Mouse (Mus musculus) spleen, adult 2 months (tissue): Measurements from ENCODE around the gene Lrp5. TPM values are rescaled to one million over a fixed set of nuclear protein-coding genes. Genes with fewer than 3 reads are reported as not detected.

ENCODE experiments used
- DNase-seq, 2 experiments: peaks; one replicate each; pipeline versions ENCODE4 v3.0.0 to v3.0.0-alpha.2; 2012 to 2021; ENCODE audit warnings: low spot score in 2 of 2, low read depth in 1 of 2
- H3K27ac ChIP-seq: fragments of 200-500 bp; 2 replicates; pipeline ENCODE4 v1.5.1; 2012; ENCODE audit warnings: low read length, inconsistent platforms; ENCODE audit not compliant: insufficient read depth
- H3K27me3 ChIP-seq: fragments of 200-500 bp; 2 replicates; pipeline ENCODE4 v1.6.1; 2012; ENCODE audit warnings: mild to moderate bottlenecking, moderate library complexity, low read length, inconsistent platforms; ENCODE audit not compliant: control insufficient read depth, insufficient read depth
- H3K36me3 ChIP-seq: fragments of 200-500 bp; 2 replicates; pipeline ENCODE4 v1.6.1; 2012; ENCODE audit warnings: mild to moderate bottlenecking, low read length, inconsistent platforms; ENCODE audit not compliant: control insufficient read depth, insufficient read depth
- H3K4me1 ChIP-seq: fragments of 200-500 bp; 2 replicates; pipeline ENCODE4 v1.6.1; 2011; ENCODE audit warnings: inconsistent platforms; ENCODE audit not compliant: control insufficient read depth, insufficient read depth, insufficient read length
- H3K4me3 ChIP-seq: fragments of 200-500 bp; 2 replicates; pipeline ENCODE4 v1.5.1; 2011; ENCODE audit warnings: mild to moderate bottlenecking, inconsistent platforms; ENCODE audit not compliant: insufficient read depth, insufficient read length; ENCODE audit errors: extremely low read depth
- CTCF ChIP-seq: fragments of 200-500 bp; IDR thresholded peaks from 2 replicates; pipeline ENCODE4 v1.5.1; 2011; ENCODE audit warnings: mild to moderate bottlenecking, inconsistent platforms; ENCODE audit not compliant: insufficient read depth, insufficient read length, insufficient replicate concordance; ENCODE audit errors: extremely low read depth
- POLR2A ChIP-seq: fragments of 200-500 bp; IDR thresholded peaks from 2 replicates; pipeline ENCODE4 v1.6.1; 2011; ENCODE audit warnings: low read depth, low read length, inconsistent platforms
- WGBS: fragments of 180-500 bp; shearing (Covaris S2); methylation state at CpG from one replicate; pipeline ENCODE4 v1.1.7; 2018; 5-methylcytosine and 5-hydroxymethylcytosine counted together
- polyA plus RNA-seq: library from polyadenylated mRNA; depleted of rRNA; stranded (reverse); fragments of >200 nt; gene quantifications from 2 replicates; pipeline ENCODE4 v1.2.3, GENCODE M21; 2012

The Lrp5 gene
- polyA plus RNA-seq, 1 experiment = 22.6 TPM

DNA sequence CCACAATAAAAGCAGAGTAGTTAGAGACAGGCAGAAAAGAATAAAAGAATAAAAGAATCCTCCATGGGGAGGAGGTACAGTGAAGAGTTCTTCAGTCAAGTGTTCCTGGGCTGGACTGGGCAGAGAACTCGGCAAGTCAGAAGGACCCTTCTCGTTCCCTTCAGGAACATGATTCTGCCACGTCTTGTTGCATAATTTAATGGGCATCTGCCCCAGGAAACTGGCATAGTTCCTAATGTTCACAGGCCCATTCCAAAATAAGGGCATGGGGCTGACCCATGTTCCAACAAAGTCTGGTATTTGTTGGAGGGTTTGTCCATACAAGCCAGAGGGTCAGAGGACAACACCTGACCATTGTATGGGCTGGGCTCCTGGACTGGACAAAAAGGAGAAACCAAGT lies 8.6 kb upstream of the Lrp5 start:
- Histone ChIP-seq H3K27ac (no peak overlapping the region), H3K4me3 (no peak overlapping the region), H3K36me3 (no peaks in the 10 kb centered on the region), H3K4me1 (no peaks in the 10 kb centered on the region), H3K27me3 (no peaks in the 10 kb centered on the region)
- no peak for DNase-seq
- WGBS = 87% methylated on average over 3 of the region's 3 CpGs
- TF ChIP-seq CTCF (no peak), POLR2A (no peak)

DNA sequence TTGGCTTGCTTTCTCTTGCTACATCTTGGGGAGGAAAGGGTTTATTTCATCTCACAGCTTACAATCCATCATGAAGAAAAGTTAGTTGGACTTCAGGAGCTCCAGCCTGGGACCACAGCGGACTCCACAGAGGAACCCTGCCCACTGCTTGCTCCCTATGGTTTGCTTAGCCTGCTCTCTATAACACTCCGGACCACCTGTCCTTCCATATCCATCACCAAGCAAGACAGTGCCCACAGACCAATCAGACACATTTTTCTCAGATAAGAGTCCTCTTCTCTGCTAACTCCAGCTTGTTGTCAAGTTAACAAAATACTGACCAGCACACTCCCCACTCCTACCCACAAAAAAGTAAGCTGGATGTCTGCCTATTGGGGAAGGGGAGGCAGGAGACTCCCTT lies 8.1 kb upstream of the Lrp5 start:
- no peaks in the 10 kb centered on the region for H3K36me3 ChIP-seq
- 90% methylated on average over 2 of the region's 2 CpGs for WGBS
- DNase-seq = no peak
- no peaks in the 10 kb centered on the region for H3K4me1 ChIP-seq
- TF ChIP-seq CTCF (no peak), POLR2A (no peak)
- no peak overlapping the region for H3K27ac ChIP-seq
- H3K4me3 ChIP-seq = no peak overlapping the region
- H3K27me3 ChIP-seq = no peaks in the 10 kb centered on the region

DNA sequence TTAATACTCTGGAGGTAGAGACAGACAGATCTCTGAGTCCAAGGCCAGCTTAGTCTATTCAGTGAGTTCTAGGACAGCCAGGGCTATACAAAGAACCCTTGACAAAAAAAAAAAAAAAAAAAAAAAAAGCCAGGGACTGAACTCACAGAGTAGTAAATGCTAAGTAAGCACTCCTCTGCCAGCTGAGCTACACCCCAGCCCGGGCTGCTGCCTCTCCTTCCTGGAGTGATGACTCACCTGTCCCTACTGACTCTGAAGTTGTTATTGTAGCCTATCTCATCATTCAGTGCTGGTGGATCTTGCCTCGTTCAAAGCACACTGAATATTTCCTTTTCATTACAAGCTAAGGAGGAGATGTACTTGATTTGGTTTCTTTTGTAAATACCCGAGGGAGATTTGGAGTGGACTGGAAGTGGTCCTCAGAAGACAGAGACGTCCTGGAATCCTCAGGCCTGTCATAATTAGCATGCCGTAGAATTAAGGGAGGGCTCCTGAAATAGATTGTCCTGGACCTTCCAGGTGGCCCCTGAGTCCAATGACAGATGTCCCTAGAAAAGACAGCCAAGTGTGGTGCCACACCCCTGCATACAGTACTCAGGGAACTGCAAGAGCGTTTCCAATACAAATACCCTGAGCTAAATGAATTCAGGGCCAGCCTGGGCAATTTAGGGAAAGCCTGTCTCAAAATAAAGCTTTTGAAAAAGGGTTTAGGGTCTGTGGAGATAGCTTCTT lies 6.2 kb upstream of the Lrp5 start:
- DNase-seq = no peak
- no peak overlapping the region for H3K27ac ChIP-seq
- no peak for TF ChIP-seq POLR2A
- TF ChIP-seq CTCF = no peak
- H3K4me1 ChIP-seq = no peaks in the 10 kb centered on the region
- H3K27me3 ChIP-seq = no peaks in the 10 kb centered on the region
- no peaks in the 10 kb centered on the region for H3K36me3 ChIP-seq
- H3K4me3 ChIP-seq = no peak overlapping the region
- 64% methylated on average over 6 of the region's 6 CpGs for WGBS

DNA sequence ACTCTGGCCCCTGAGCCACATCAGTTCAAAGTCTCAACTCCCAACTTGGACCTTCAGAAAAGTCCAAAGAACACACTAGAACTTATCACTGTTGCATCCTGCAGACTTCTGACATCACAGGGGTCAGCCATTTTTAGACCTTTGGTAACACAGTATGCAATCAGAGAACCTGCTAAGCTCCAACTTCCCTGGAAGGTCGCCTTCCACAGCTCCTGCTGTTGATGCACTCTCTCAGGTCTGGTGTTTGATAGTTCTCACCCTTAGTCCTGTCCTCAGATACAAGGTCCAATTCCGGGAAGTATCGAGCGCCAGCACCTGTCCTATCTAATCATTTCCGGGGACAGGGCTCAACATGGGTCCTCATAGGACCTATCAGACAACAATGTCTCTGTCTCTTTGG lies 5.0 kb upstream of the Lrp5 start:
- TF ChIP-seq POLR2A (no peak), CTCF (no peak)
- peaks cover 3% of the 10 kb centered on the region; the same call in 1 of the 2 replicates for H3K27me3 ChIP-seq
- no peak overlapping the region for H3K4me3 ChIP-seq
- no peak for DNase-seq
- H3K4me1 ChIP-seq = no peaks in the 10 kb centered on the region; the same call in 1 of the 2 replicates
- no peaks in the 10 kb centered on the region for H3K36me3 ChIP-seq
- no peak overlapping the region for H3K27ac ChIP-seq
- WGBS = 92% methylated on average over 5 of the region's 5 CpGs

DNA sequence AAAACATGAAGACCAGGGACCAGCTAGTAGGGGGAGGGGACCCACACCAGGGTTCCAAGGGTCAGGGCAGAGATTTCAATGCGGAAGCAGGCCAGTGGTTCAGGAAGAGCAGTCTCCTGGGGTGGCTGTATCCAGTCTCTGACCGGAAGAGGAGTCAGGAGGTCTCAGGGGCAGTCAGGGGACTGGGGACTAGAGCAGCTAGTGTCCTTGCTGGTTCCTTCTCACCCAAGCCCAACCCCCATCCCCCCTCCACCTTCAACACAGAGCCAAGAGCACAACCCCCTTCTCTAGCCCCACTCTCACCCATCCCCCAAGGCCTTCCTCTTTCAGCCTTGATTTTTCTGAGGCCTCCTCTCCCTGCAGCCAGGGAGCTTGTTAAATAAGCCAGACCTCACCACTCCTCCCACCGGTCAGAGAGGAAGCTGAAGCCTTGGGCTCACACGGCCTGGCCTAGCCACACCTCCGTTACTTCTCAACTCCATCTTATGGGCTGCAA lies 1.4 kb upstream of the Lrp5 start:
- Histone ChIP-seq H3K27me3 (peaks cover 10% of the 10 kb centered on the region), H3K27ac (no peak overlapping the region), H3K4me1 (peaks cover 4% of the 10 kb centered on the region), H3K4me3 (no peak overlapping the region), H3K36me3 (no peaks in the 10 kb centered on the region)
- TF ChIP-seq CTCF (no peak), POLR2A (no peak)
- 44% methylated on average over 5 of the region's 5 CpGs for WGBS
- DNase-seq = peak in 1 of 2 experiments; percentile 19

DNA sequence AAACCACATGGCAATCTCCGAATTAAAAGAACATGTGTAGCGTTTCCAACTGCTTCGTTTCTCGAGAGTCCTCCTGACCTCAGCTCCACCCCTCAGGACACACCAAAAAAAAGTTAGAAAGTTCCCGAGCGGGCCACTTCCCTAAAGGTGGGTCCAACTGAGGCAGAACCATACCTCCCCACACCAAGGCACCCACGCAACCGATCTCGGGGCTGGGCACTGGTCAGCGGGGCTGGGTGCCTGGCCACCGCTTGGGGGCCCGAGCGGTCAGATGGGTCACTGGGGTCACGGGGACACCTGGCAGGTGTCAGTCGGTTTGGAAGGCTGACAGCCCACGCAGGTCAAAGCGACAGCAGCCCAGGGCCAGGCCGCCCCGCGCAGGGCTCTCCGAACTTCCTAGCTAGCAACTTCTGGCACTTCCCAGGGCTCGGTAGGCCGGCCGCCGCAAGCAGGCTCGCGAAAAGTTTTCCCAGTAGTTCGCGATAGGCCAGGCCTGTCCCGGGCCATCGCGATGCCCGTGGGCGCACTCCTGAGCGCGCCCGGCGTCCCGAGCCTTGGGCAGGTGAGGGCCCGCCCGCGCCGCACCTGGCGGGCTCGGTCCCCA lies 651 bp downstream of the Lrp5 start:
- peaks cover 10% of the 10 kb centered on the region for H3K27me3 ChIP-seq
- no peak for TF ChIP-seq POLR2A
- TF ChIP-seq CTCF = no peak
- DNase-seq = no peak

DNA sequence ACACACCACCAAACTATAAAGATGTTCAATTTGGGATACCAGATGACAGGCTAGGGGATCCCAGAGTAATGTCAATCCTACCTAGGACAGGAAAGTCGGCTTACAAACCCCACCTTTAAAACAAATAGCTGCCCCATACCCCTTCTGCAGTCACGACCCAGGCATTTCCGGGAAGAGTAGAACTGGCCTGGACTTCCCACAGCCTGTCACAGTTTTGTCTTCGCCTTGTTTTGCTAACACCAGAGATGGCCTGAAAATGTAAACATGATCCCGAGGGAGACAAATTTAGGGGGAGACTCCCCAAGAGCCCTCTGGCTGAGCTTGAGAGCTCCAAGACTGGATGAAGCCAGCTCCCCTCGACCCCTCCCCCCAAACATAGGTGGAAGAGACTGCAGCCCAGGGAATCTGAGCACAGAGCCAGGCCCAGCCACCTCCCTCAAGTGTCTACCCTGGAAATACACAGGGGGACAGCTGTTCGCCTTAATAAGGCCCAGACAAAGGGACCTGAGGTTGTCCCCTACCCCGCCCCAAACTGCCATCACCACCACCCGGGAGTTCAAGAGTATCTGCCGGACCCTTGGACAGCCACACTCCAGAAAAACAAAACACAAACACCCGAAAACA lies 1.3 kb downstream of the Lrp5 start:
- no peak for TF ChIP-seq POLR2A
- TF ChIP-seq CTCF = no peak
- WGBS = 17% methylated on average over 11 of the region's 11 CpGs
- H3K36me3 ChIP-seq = no peaks in the 10 kb centered on the region
- no peak for DNase-seq
- peaks cover 10% of the 10 kb centered on the region for H3K27me3 ChIP-seq
- H3K27ac ChIP-seq = peak overlapping the region; percentile 14; the same call in 1 of the 2 replicates
- peaks cover 4% of the 10 kb centered on the region for H3K4me1 ChIP-seq
- H3K4me3 ChIP-seq = peak overlapping the region; percentile 54; the same call in 1 of the 2 replicates

More for the DNA sequence above, 651 bp downstream of the Lrp5 start:
- Histone ChIP-seq H3K4me1 (peaks cover 4% of the 10 kb centered on the region), H3K27ac (peak overlapping the region; percentile 49), H3K4me3 (peak overlapping the region; percentile 54), H3K36me3 (no peaks in the 10 kb centered on the region)
- 2% methylated on average over 45 of the region's 45 CpGs for whole genome bisulfite sequencing
